Mouse (Mus musculus) forebrain, embryonic 13.5 days (tissue): ENCODE results near the gene Lrrc4. TPM values are rescaled to one million over a fixed set of nuclear protein-coding genes. Genes with fewer than 3 reads are reported as not detected.

Source experiments
- ATAC-seq: fragments of 200-750 bp; cut with Nextera tagmentation; 2 replicates; pipeline ENCODE4 v1.8.0; 2017
- H3K27ac ChIP-seq: fragments of 300-500 bp; sonication (generic); 2 replicates; pipeline ENCODE4 v1.5.1; 2015; ENCODE audit warnings: inconsistent platforms, mild to moderate bottlenecking, moderate library complexity
- H3K27me3 ChIP-seq: fragments of 300-500 bp; sonication (generic); 2 replicates; pipeline ENCODE4 v1.6.1; 2015; ENCODE audit warnings: mild to moderate bottlenecking, inconsistent platforms
- H3K36me3 ChIP-seq: fragments of 300-500 bp; sonication (generic); 2 replicates; pipeline ENCODE4 v1.6.1; 2015; ENCODE audit warnings: mild to moderate bottlenecking, inconsistent platforms; ENCODE audit not compliant: poor library complexity, severe bottlenecking
- H3K4me1 ChIP-seq: fragments of 300-500 bp; sonication (generic); 2 replicates; pipeline ENCODE4 v1.6.1; 2015; ENCODE audit warnings: inconsistent platforms
- H3K4me2 ChIP-seq: fragments of 300-500 bp; sonication (generic); 2 replicates; pipeline ENCODE4 v1.6.1; 2015; ENCODE audit warnings: inconsistent platforms, mild to moderate bottlenecking, moderate library complexity
- H3K4me3 ChIP-seq: fragments of 300-500 bp; sonication (generic); 2 replicates; pipeline ENCODE4 v1.5.1; 2015; ENCODE audit warnings: mild to moderate bottlenecking, inconsistent platforms
- H3K9ac ChIP-seq: fragments of 300-500 bp; sonication (generic); 2 replicates; pipeline ENCODE4 v1.6.1; 2015; ENCODE audit warnings: mild to moderate bottlenecking, inconsistent platforms
- H3K9me3 ChIP-seq: fragments of 300-500 bp; sonication (generic); replicated peaks from 2 replicates; pipeline ENCODE4 v1.6.1; 2016; ENCODE audit warnings: inconsistent platforms
- WGBS: fragments of 180-500 bp; shearing (Covaris S2); methylation state at CpG from one replicate; pipeline ENCODE4 v1.1.7; 2015; 5-methylcytosine and 5-hydroxymethylcytosine counted together
- polyA plus RNA-seq: library from polyadenylated mRNA; unstranded; fragments of >200 nt; fragmentation: Nextera tagmentation; extraction: Ambion mirVana; gene quantifications from 2 replicates; pipeline ENCODE4 v1.2.1, GENCODE M21; 2015

Lrrc4 gene
- polyA plus RNA-seq, 1 experiment from 2014 or later = 4.3 TPM

- H3K9me3 ChIP-seq = no peaks in the 10 kb centered on the region
- H3K36me3 ChIP-seq = no peaks in the 10 kb centered on the region
- no peak overlapping the region for H3K9ac ChIP-seq
- H3K4me3 ChIP-seq = no peak overlapping the region
- 72% methylated on average over 7 of the region's 7 CpGs for WGBS
- H3K27ac ChIP-seq = no peak overlapping the region
- no peaks in the 10 kb centered on the region for H3K27me3 ChIP-seq
- no peaks in the 10 kb centered on the region for H3K4me1 ChIP-seq
- no peak overlapping the region for H3K4me2 ChIP-seq
- no peak for ATAC-seq
Observed at GRCm38 (mm10) chr6:28736665-28737064, 94.9 kb downstream of the Lrrc4 start.

GRCm38 (mm10) chr6:28735116-28735515 lies 96.4 kb downstream of the Lrrc4 start:
- Histone ChIP-seq H3K36me3 (no peaks in the 10 kb centered on the region), H3K27ac (no peak overlapping the region), H3K9me3 (no peaks in the 10 kb centered on the region), H3K4me1 (peaks cover under 1% of the 10 kb centered on the region; the same call in 1 of the 2 replicates), H3K27me3 (no peaks in the 10 kb centered on the region), H3K9ac (no peak overlapping the region), H3K4me3 (no peak overlapping the region), H3K4me2 (no peak overlapping the region)
- 79% methylated on average over 9 of the region's 9 CpGs for WGBS
- ATAC-seq = no peak

- H3K27me3 ChIP-seq = no peaks in the 10 kb centered on the region
- H3K4me1 ChIP-seq = peaks cover 11% of the 10 kb centered on the region
- no peak for ATAC-seq
- H3K27ac ChIP-seq = no peak overlapping the region
- H3K36me3 ChIP-seq = no peaks in the 10 kb centered on the region
- no peak overlapping the region for H3K4me2 ChIP-seq
- H3K9me3 ChIP-seq = no peaks in the 10 kb centered on the region
- no peak overlapping the region for H3K4me3 ChIP-seq
- H3K9ac ChIP-seq = no peak overlapping the region
- WGBS = 77% methylated on average over 5 of the region's 5 CpGs
Observed at GRCm38 (mm10) chr6:28733884-28734647, 97.5 kb downstream of the Lrrc4 start.

- WGBS = 93% methylated on average over 6 of the region's 6 CpGs
Observed at GRCm38 (mm10) chr6:28731246-28731645, 100.3 kb downstream of the Lrrc4 start.

GRCm38 (mm10) chr6:28729649-28730048 lies 101.9 kb downstream of the Lrrc4 start:
- WGBS = 5% methylated on average over 2 of the region's 2 CpGs
- no peak overlapping the region for H3K4me3 ChIP-seq
- H3K27ac ChIP-seq = 0 out of 2 replicates have a peak overlapping the region, but pooled peaks have one; percentile 25
- H3K36me3 ChIP-seq = no peaks in the 10 kb centered on the region
- no peaks in the 10 kb centered on the region for H3K27me3 ChIP-seq
- H3K9ac ChIP-seq = no peak overlapping the region
- no peak overlapping the region for H3K4me2 ChIP-seq
- peaks cover 19% of the 10 kb centered on the region for H3K4me1 ChIP-seq
- no peaks in the 10 kb centered on the region for H3K9me3 ChIP-seq
- ATAC-seq = peak; percentile 43; the same call in 1 of the 2 replicates

More at GRCm38 (mm10) chr6:28731246-28731645, 100.3 kb downstream of the Lrrc4 start:
- Histone ChIP-seq H3K4me2 (no peak overlapping the region), H3K4me1 (peaks cover 18% of the 10 kb centered on the region), H3K9me3 (no peaks in the 10 kb centered on the region), H3K36me3 (no peaks in the 10 kb centered on the region), H3K27me3 (no peaks in the 10 kb centered on the region), H3K27ac (no peak overlapping the region), H3K4me3 (no peak overlapping the region), H3K9ac (no peak overlapping the region)
- no peak for ATAC-seq

- WGBS = 15% methylated on average over 3 of the region's 3 CpGs
- Histone ChIP-seq H3K27me3 (no peaks in the 10 kb centered on the region), H3K4me2 (no peak overlapping the region), H3K9ac (no peak overlapping the region), H3K27ac (0 out of 2 replicates have a peak overlapping the region, but pooled peaks have one; percentile 25), H3K4me1 (peaks cover 21% of the 10 kb centered on the region), H3K36me3 (no peaks in the 10 kb centered on the region), H3K4me3 (no peak overlapping the region), H3K9me3 (no peaks in the 10 kb centered on the region)
- ATAC-seq = peak; percentile 45; the same call in 1 of the 2 replicates
Observed at GRCm38 (mm10) chr6:28729236-28729635, 102.3 kb downstream of the Lrrc4 start.

GRCm38 (mm10) chr6:28724776-28725175 lies 106.8 kb downstream of the Lrrc4 start:
- H3K36me3 ChIP-seq = no peaks in the 10 kb centered on the region
- no peak overlapping the region for H3K4me3 ChIP-seq
- H3K9ac ChIP-seq = no peak overlapping the region
- 60% methylated on average over 5 of the region's 5 CpGs for WGBS
- no peaks in the 10 kb centered on the region for H3K27me3 ChIP-seq
- H3K27ac ChIP-seq = no peak overlapping the region
- H3K9me3 ChIP-seq = no peaks in the 10 kb centered on the region
- peaks cover 17% of the 10 kb centered on the region for H3K4me1 ChIP-seq
- ATAC-seq = no peak
- H3K4me2 ChIP-seq = no peak overlapping the region

GRCm38 (mm10) chr6:28723059-28723458 lies 108.5 kb downstream of the Lrrc4 start:
- Histone ChIP-seq H3K4me2 (no peak overlapping the region), H3K4me3 (no peak overlapping the region), H3K36me3 (no peaks in the 10 kb centered on the region), H3K27ac (no peak overlapping the region), H3K9ac (no peak overlapping the region), H3K27me3 (no peaks in the 10 kb centered on the region), H3K9me3 (no peaks in the 10 kb centered on the region), H3K4me1 (0 out of 2 replicates have a peak, but pooled peaks cover 3% of the 10 kb centered on the region)
- no peak for ATAC-seq
- 38% methylated on average over 2 of the region's 2 CpGs for WGBS

- Histone ChIP-seq H3K9ac (no peak overlapping the region), H3K27me3 (no peaks in the 10 kb centered on the region), H3K9me3 (no peaks in the 10 kb centered on the region), H3K27ac (no peak overlapping the region), H3K36me3 (no peaks in the 10 kb centered on the region), H3K4me3 (no peak overlapping the region), H3K4me1 (peaks cover 17% of the 10 kb centered on the region), H3K4me2 (no peak overlapping the region)
- ATAC-seq = no peak
- WGBS = 96% methylated on average over 9 of the region's 9 CpGs
Observed at GRCm38 (mm10) chr6:28720391-28721171, 111.0 kb downstream of the Lrrc4 start.

GRCm38 (mm10) chr6:28717845-28718237 lies 113.7 kb downstream of the Lrrc4 start:
- Histone ChIP-seq H3K27me3 (no peaks in the 10 kb centered on the region), H3K9me3 (no peaks in the 10 kb centered on the region), H3K4me1 (peaks cover 21% of the 10 kb centered on the region), H3K27ac (no peak overlapping the region), H3K4me3 (no peak overlapping the region), H3K9ac (no peak overlapping the region), H3K4me2 (no peak overlapping the region), H3K36me3 (no peaks in the 10 kb centered on the region)
- no peak for ATAC-seq
- WGBS = 36% methylated on average over 4 of the region's 4 CpGs

- H3K27me3 ChIP-seq = no peaks in the 10 kb centered on the region
- ATAC-seq = 0 out of 2 replicates have a peak, but pooled peaks have one; percentile 36
- 36% methylated on average over 7 of the region's 7 CpGs for WGBS
Observed at GRCm38 (mm10) chr6:28717203-28717844, 114.2 kb downstream of the Lrrc4 start.

GRCm38 (mm10) chr6:28710035-28710434 lies 121.5 kb downstream of the Lrrc4 start:
- no peak overlapping the region for H3K4me3 ChIP-seq
- no peak overlapping the region for H3K4me2 ChIP-seq
- no peak overlapping the region for H3K9ac ChIP-seq
- WGBS = 15% methylated on average over 2 of the region's 2 CpGs
- no peak overlapping the region for H3K27ac ChIP-seq
- H3K9me3 ChIP-seq = no peaks in the 10 kb centered on the region
- H3K27me3 ChIP-seq = no peaks in the 10 kb centered on the region
- peaks cover 39% of the 10 kb centered on the region for H3K4me1 ChIP-seq
- ATAC-seq = no peak
- peaks cover 7% of the 10 kb centered on the region; the same call in 1 of the 2 replicates for H3K36me3 ChIP-seq

More at GRCm38 (mm10) chr6:28717203-28717844, 114.2 kb downstream of the Lrrc4 start:
- H3K27ac ChIP-seq = no peak overlapping the region
- H3K4me1 ChIP-seq = peaks cover 21% of the 10 kb centered on the region
- H3K9ac ChIP-seq = no peak overlapping the region
- H3K4me3 ChIP-seq = no peak overlapping the region
- no peaks in the 10 kb centered on the region for H3K9me3 ChIP-seq
- no peak overlapping the region for H3K4me2 ChIP-seq
- no peaks in the 10 kb centered on the region for H3K36me3 ChIP-seq
